Mouse (Mus musculus): Measurements from ENCODE around the gene Cks2. TPM values are rescaled to one million over a fixed set of nuclear protein-coding genes. Genes with fewer than 3 reads are reported as not detected.

Gene Cks2
- 330 and 390 TPM in 2 replicates for polyA plus RNA-seq (2015; fragmentation: Nextera tagmentation; extraction: Ambion mirVana)

DNA sequence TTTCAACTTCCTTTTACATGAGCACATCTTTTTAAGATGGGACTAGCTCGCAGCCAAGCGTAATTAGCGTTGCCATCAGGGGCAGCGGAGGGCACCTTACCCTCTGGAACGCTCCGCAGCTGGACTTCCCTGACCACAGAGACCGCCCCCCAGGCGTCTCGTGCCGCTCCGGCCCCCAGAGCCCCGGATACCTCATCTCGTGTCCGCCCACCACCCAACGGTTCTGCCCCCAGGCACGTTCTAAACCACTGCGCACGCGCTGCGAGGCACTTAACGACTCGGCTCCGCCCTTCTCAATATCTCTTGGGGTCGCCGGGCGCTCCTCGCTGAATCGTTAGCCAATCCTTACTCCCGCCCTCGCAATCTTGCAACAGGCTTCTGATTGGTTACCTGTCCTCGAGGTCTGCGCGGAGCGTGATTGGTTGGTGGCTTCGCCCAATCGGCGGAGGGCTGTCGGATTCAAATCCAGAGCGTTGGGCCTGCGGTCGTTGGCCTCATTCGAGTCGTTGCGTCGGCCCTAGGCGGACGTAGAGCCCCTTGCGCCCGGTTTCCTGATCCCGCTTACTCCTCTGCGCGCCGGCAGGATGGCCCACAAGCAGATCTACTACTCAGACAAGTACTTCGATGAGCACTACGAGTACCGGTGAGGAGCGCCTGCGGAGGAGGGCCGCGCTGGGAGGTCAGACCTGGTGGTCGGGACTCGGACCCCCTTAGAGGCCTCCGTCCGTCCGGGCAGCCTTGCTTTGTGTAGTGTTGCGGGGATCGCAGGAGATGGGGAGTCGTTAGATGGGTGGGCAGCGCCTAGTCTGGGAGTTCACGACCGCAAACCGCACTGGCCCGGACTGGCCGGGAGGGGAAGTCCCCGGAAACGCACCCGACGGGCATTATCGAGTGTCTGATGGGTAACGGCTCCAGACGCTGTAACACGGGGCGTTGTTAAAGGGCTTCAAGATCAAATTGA, at the start of gene Cks2:
TSS of gene Cks2 (plus strand) at position 404 of the 961 bp plus-strand sequence.
- peak; percentile 93 for ATAC-seq (ENCODE audit: low read depth)
- WGBS (ENCODE audit: insufficient replicate concordance) = under 1% methylated on average over 83 of the region's 83 CpGs
- Histone ChIP-seq H3K27ac (ENCODE audit: low read length) (peak within 1 kb of the TSS; percentile 95), H3K27me3 (ENCODE audit: control insufficient read depth, insufficient read depth, low read depth, low read length) (no peaks in the 10 kb centered on the region), H3K36me3 (ENCODE audit: control insufficient read depth, insufficient read depth) (peaks cover 7% of the 10 kb centered on the region), H3K9me3 (replicated peaks; ENCODE audit: control insufficient read depth, low read length) (no peaks in the 10 kb centered on the region), H3K9ac (ENCODE audit: low read depth, low read length) (peak within 1 kb of the TSS; percentile 99), H3K4me3 (ENCODE audit: low read depth, low read length) (peak within 1 kb of the TSS; percentile 98), H3K4me2 (ENCODE audit: low read depth, low read length) (peak within 1 kb of the TSS; percentile 77), H3K4me1 (ENCODE audit: control insufficient read depth, low read depth, low read length) (peaks cover 23% of the 10 kb centered on the region)

DNA sequence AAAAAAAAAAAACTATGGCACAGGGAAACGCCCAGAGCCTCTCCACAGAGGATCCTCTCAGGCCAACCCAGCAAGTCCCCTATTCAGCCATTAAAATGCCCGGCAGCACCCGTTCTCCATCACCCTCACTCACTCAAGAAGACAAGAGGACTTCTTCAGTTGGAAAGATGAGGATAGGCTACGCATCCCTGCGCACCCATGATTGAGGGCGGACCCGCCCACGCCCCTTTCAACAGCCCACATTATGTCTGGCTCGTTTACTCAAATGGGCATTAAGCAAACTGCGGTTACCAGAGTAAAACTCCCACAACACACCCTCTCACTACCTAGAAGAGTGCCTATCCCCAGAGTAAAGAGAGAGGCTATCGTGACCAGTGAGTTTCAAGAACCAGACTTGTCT, 49.6 kb upstream of the Cks2 start:
- no peak overlapping the region for H3K27ac ChIP-seq (ENCODE audit: low read length)
- no peaks in the 10 kb centered on the region for H3K9me3 ChIP-seq (replicated peaks; ENCODE audit: control insufficient read depth, low read length)
- no peak for ATAC-seq (ENCODE audit: low read depth)
- 42% methylated on average over 11 of the region's 11 CpGs for WGBS (ENCODE audit: insufficient replicate concordance)
- H3K4me2 ChIP-seq (ENCODE audit: low read depth, low read length) = no peak overlapping the region
- no peaks in the 10 kb centered on the region for H3K36me3 ChIP-seq (ENCODE audit: control insufficient read depth, insufficient read depth)
- H3K4me1 ChIP-seq (ENCODE audit: control insufficient read depth, low read depth, low read length) = no peaks in the 10 kb centered on the region
- H3K9ac ChIP-seq (ENCODE audit: low read depth, low read length) = no peak overlapping the region
- peaks cover 11% of the 10 kb centered on the region for H3K27me3 ChIP-seq (ENCODE audit: control insufficient read depth, insufficient read depth, low read depth, low read length)
- no peak overlapping the region for H3K4me3 ChIP-seq (ENCODE audit: low read depth, low read length)

DNA sequence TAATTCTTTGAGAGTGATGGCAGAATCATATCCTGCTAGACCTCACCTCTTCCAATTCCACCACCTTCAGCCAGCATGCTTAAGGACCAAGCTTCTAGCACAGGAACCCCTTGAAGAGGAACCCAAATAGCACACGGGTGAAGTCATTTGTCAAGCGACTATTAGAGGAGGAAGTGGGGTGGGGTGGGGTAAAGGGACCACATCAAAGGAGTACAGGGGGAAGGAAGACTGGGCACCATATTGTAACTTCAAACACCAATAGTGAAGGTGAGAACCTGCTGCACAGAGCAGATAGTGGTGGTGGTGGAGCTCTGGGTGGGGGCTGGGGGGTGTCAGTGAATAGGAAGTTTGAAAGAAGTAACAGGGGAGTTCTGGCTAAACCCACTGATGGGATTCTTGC, 47.0 kb upstream of the Cks2 start:
- no peaks in the 10 kb centered on the region for H3K9me3 ChIP-seq (replicated peaks; ENCODE audit: control insufficient read depth, low read length)
- H3K27me3 ChIP-seq (ENCODE audit: control insufficient read depth, insufficient read depth, low read depth, low read length) = peaks cover 11% of the 10 kb centered on the region
- H3K36me3 ChIP-seq (ENCODE audit: control insufficient read depth, insufficient read depth) = no peaks in the 10 kb centered on the region
- H3K4me2 ChIP-seq (ENCODE audit: low read depth, low read length) = no peak overlapping the region
- WGBS (ENCODE audit: insufficient replicate concordance) = 9% methylated on average over 2 of the region's 2 CpGs
- no peaks in the 10 kb centered on the region for H3K4me1 ChIP-seq (ENCODE audit: control insufficient read depth, low read depth, low read length)
- no peak overlapping the region for H3K4me3 ChIP-seq (ENCODE audit: low read depth, low read length)
- H3K9ac ChIP-seq (ENCODE audit: low read depth, low read length) = no peak overlapping the region
- no peak overlapping the region for H3K27ac ChIP-seq (ENCODE audit: low read length)
- no peak for ATAC-seq (ENCODE audit: low read depth)

DNA sequence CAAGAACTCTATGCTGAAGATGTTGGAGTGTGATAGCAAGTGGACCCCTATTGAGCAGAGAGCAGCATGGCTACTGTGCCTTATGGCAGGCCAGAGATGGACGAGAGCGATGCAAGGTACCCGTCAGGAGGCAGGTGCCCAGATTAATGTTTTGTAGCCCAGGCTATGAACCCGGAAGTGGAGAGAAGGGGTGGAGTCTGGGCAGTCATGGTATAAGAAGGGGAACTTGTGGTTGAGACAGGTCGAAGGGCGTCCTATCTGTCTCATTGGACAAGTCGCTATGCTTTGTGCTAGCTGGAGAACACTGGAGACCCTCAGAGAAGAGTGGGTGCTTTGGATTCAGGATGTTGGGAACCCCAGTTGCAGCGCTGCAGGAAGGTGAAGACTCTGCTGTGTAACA, 44.9 kb upstream of the Cks2 start:
- H3K27ac ChIP-seq (ENCODE audit: low read length) = no peak overlapping the region
- H3K4me2 ChIP-seq (ENCODE audit: low read depth, low read length) = no peak overlapping the region
- no peak for ATAC-seq (ENCODE audit: low read depth)
- H3K4me1 ChIP-seq (ENCODE audit: control insufficient read depth, low read depth, low read length) = no peaks in the 10 kb centered on the region
- H3K4me3 ChIP-seq (ENCODE audit: low read depth, low read length) = no peak overlapping the region
- no peaks in the 10 kb centered on the region for H3K36me3 ChIP-seq (ENCODE audit: control insufficient read depth, insufficient read depth)
- peaks cover 3% of the 10 kb centered on the region for H3K27me3 ChIP-seq (ENCODE audit: control insufficient read depth, insufficient read depth, low read depth, low read length)
- H3K9ac ChIP-seq (ENCODE audit: low read depth, low read length) = no peak overlapping the region
- 44% methylated on average over 8 of the region's 8 CpGs for WGBS (ENCODE audit: insufficient replicate concordance)
- H3K9me3 ChIP-seq (replicated peaks; ENCODE audit: control insufficient read depth, low read length) = no peaks in the 10 kb centered on the region

DNA sequence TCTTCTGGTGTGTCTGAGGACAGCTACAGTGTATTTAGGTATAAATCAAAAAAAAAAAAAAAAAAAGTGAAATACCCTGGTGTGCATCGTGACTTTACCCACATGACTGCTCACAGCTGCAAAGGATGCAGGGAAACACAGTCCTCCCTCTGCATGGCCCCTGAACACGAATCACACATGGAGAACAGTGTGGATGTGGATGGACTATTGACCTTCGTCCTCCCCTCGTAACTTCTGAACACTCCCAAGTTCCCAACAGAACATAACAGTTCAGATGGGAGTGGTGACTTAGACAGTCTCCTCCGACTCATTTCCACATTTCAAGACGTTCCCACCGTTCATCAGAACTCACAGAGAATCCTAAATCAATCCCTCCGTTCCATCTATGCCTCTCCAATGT, 42.3 kb upstream of the Cks2 start:
- Histone ChIP-seq H3K36me3 (ENCODE audit: control insufficient read depth, insufficient read depth) (no peaks in the 10 kb centered on the region), H3K4me3 (ENCODE audit: low read depth, low read length) (no peak overlapping the region), H3K9me3 (replicated peaks; ENCODE audit: control insufficient read depth, low read length) (no peaks in the 10 kb centered on the region), H3K4me2 (ENCODE audit: low read depth, low read length) (no peak overlapping the region), H3K4me1 (ENCODE audit: control insufficient read depth, low read depth, low read length) (no peaks in the 10 kb centered on the region), H3K27me3 (ENCODE audit: control insufficient read depth, insufficient read depth, low read depth, low read length) (no peaks in the 10 kb centered on the region), H3K27ac (ENCODE audit: low read length) (no peak overlapping the region), H3K9ac (ENCODE audit: low read depth, low read length) (no peak overlapping the region)
- WGBS (ENCODE audit: insufficient replicate concordance) = 63% methylated on average over 8 of the region's 8 CpGs
- no peak for ATAC-seq (ENCODE audit: low read depth)

DNA sequence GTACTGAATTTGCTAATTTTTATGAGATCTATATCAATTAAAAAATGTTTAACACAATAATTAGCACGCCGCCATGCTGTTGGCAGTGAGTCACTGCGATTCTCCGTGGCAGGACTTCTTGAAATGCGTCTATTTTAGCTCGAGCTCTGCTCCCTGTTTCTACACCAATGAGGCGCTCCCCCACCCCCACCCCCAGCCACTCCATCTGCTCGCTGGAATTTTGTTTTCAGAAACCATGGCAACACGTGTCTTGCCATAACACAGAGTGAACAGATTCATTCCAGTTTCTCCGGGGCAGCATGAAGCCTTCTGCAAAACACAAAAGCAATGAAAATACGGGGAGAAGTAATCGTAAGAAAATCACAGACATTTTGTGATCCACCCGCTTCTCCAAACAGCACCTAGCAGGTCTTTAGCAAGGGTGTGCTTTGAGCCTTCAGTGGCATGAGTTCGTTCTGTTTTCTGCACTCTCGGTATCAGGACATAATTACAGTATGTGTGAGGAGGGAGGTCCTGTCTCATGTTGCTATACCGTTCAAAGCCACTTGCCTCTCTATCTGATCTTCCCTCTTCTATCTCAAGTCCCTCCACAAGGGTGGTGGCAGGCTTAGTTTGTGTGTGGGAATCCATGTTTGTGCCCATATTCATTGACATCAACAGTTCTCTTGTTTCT, 41.7 kb upstream of the Cks2 start:
- Histone ChIP-seq H3K4me1 (ENCODE audit: control insufficient read depth, low read depth, low read length) (no peaks in the 10 kb centered on the region), H3K4me2 (ENCODE audit: low read depth, low read length) (no peak overlapping the region), H3K27me3 (ENCODE audit: control insufficient read depth, insufficient read depth, low read depth, low read length) (no peaks in the 10 kb centered on the region), H3K36me3 (ENCODE audit: control insufficient read depth, insufficient read depth) (no peaks in the 10 kb centered on the region), H3K9ac (ENCODE audit: low read depth, low read length) (no peak overlapping the region), H3K9me3 (replicated peaks; ENCODE audit: control insufficient read depth, low read length) (no peaks in the 10 kb centered on the region), H3K27ac (ENCODE audit: low read length) (no peak overlapping the region), H3K4me3 (ENCODE audit: low read depth, low read length) (no peak overlapping the region)
- ATAC-seq (ENCODE audit: low read depth) = no peak
- WGBS (ENCODE audit: insufficient replicate concordance) = 37% methylated on average over 16 of the region's 16 CpGs

DNA sequence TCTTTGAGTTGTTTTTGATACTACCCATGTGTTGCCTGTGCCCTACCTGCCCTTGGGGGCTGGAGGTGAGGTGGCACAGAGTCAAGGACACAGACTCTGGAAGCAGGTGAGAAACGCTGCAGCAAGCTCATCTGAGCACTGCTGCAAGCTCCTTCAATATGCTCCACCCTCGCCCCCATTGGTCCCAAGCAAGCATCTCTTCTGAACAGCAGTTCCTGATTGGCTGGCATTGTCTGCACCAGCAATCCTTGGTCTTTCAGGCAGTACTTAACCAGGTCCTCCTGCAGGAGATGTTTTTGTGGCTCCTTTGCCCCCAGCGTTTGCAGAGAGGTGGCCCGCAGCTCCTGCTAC, 41.2 kb upstream of the Cks2 start:
- no peak for ATAC-seq (ENCODE audit: low read depth)
- H3K27me3 ChIP-seq (ENCODE audit: control insufficient read depth, insufficient read depth, low read depth, low read length) = no peaks in the 10 kb centered on the region

DNA sequence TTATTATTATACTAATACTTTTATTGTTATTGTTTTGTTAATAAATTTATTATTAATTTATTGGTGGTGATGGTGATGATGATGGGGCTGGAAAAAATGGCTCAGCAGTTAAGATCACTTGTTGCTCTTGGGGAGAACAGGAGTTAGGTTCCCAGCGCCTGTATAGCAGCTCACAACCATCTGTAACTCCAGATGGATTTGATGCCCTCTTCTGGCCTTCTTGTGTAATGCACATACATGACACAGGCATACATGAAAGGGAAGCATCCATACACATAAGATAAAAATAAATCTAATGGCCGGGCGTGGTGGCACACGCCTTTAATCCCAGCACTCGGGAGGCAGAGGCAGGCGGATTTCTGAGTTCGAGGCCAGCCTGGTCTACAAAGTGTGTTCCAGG, 35.8 kb upstream of the Cks2 start:
- no peak overlapping the region for H3K4me3 ChIP-seq (ENCODE audit: low read depth, low read length)
- 67% methylated on average over 6 of the region's 7 CpGs for WGBS (ENCODE audit: insufficient replicate concordance)
- H3K4me2 ChIP-seq (ENCODE audit: low read depth, low read length) = no peak overlapping the region
- no peak for ATAC-seq (ENCODE audit: low read depth)
- H3K27me3 ChIP-seq (ENCODE audit: control insufficient read depth, insufficient read depth, low read depth, low read length) = no peaks in the 10 kb centered on the region
- no peak overlapping the region for H3K27ac ChIP-seq (ENCODE audit: low read length)
- H3K4me1 ChIP-seq (ENCODE audit: control insufficient read depth, low read depth, low read length) = no peaks in the 10 kb centered on the region
- H3K36me3 ChIP-seq (ENCODE audit: control insufficient read depth, insufficient read depth) = no peaks in the 10 kb centered on the region
- no peaks in the 10 kb centered on the region for H3K9me3 ChIP-seq (replicated peaks; ENCODE audit: control insufficient read depth, low read length)
- H3K9ac ChIP-seq (ENCODE audit: low read depth, low read length) = no peak overlapping the region

More for the DNA sequence above, 41.2 kb upstream of the Cks2 start:
- Histone ChIP-seq H3K4me1 (ENCODE audit: control insufficient read depth, low read depth, low read length) (no peaks in the 10 kb centered on the region), H3K4me2 (ENCODE audit: low read depth, low read length) (no peak overlapping the region), H3K27ac (ENCODE audit: low read length) (no peak overlapping the region), H3K36me3 (ENCODE audit: control insufficient read depth, insufficient read depth) (no peaks in the 10 kb centered on the region), H3K4me3 (ENCODE audit: low read depth, low read length) (no peak overlapping the region), H3K9me3 (replicated peaks; ENCODE audit: control insufficient read depth, low read length) (no peaks in the 10 kb centered on the region), H3K9ac (ENCODE audit: low read depth, low read length) (no peak overlapping the region)
- WGBS (ENCODE audit: insufficient replicate concordance) = 42% methylated on average over 4 of the region's 4 CpGs

DNA sequence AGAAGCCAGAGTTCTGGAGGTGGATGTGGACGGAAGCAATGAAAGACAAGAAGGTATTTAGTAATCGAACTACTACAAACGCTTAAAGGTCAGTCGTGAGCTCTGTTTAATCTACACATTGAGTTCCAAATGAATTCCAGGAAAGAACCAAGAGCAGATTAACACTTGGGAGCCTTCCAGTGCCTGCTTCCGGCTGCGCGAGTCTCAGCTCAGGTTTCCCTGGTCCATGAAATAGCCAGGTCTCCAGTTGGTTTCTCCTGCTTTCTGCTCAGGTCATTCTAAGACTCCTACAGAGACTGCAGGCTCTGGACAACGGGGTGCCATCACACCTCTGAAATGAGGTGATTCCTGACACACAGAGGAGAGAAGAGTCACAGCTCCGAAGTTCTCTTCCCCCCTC, 34.0 kb upstream of the Cks2 start:
- Histone ChIP-seq H3K36me3 (ENCODE audit: control insufficient read depth, insufficient read depth) (no peaks in the 10 kb centered on the region), H3K4me2 (ENCODE audit: low read depth, low read length) (no peak overlapping the region), H3K9ac (ENCODE audit: low read depth, low read length) (no peak overlapping the region), H3K4me3 (ENCODE audit: low read depth, low read length) (no peak overlapping the region), H3K9me3 (replicated peaks; ENCODE audit: control insufficient read depth, low read length) (no peaks in the 10 kb centered on the region), H3K4me1 (ENCODE audit: control insufficient read depth, low read depth, low read length) (no peaks in the 10 kb centered on the region), H3K27ac (ENCODE audit: low read length) (no peak overlapping the region), H3K27me3 (ENCODE audit: control insufficient read depth, insufficient read depth, low read depth, low read length) (no peaks in the 10 kb centered on the region)
- ATAC-seq (ENCODE audit: low read depth) = no peak
- WGBS (ENCODE audit: insufficient replicate concordance) = 26% methylated on average over 9 of the region's 9 CpGs

Measured in liver, embryonic 16.5 days (tissue).